In the genomic region with DNA sequence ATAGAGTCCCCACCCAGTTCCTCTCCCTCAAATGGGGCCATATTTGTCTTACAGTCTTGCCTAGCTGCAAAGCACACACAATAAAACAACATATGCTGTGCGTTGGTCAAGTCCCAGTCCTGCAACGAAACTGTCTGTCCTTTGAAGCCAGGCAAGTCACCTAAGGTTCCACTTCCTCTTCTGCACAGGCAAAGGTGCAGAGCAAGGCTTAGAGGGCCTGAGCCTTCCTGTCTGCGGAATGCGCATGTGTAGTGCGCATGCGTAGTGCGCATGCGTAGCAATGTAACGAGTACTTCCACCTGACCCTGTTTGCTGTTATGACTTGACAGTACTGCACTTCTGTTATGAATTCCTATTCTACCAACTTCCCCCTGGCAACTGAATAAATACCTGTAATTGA, we compare ENCODE assay signal across 22 mouse cellular contexts. TPM values are rescaled to one million over a fixed set of nuclear protein-coding genes. Genes with fewer than 3 reads are reported as not detected.
DNase-seq lines count a peak whose midpoint lies in the region; ATAC-seq lines count a peak whose summit lies in the region.
"Had no signal": no experiment of that assay in that cellular context is flagged by ENCODE, and none has a peak within 500 bp of the region (broad histone marks: within the 10 kb centered on the region; RNA-seq: fewer than 3 reads in every experiment).

No protein-coding gene starts in this region.

- no peak overlapping the region for H3K4me3 ChIP-seq in intestine, embryonic 15.5 days (replicated peaks)
- no peak overlapping the region for H3K4me3 ChIP-seq in intestine, embryonic 16.5 days (ENCODE audit: low read length)
- no peak overlapping the region for H3K4me3 ChIP-seq in midbrain, embryonic 14.5 days (replicated peaks; ENCODE audit: low read depth, low read length)
- H3K4me3 ChIP-seq: embryonic facial prominence, embryonic 13.5 days; forebrain, embryonic 12.5 days had no signal

- H3K4me1 ChIP-seq in intestine, embryonic 15.5 days (replicated peaks) = peaks cover 3% of the 10 kb centered on the region; the same call in 1 of the 2 replicates
- H3K4me1 ChIP-seq in intestine, embryonic 16.5 days (ENCODE audit: control insufficient read depth, insufficient read depth, low read length) = peaks cover 4% of the 10 kb centered on the region; the same call in 1 of the 2 replicates
- no peaks in the 10 kb centered on the region for H3K4me1 ChIP-seq in midbrain, embryonic 14.5 days (ENCODE audit: control insufficient read depth, insufficient read depth, low read length)
- H3K4me1 ChIP-seq: forebrain, embryonic 12.5 days had no signal

- no peak for DNase-seq in urinary bladder, postnatal 10 days (ENCODE audit: low spot score)
- DNase-seq in midbrain, embryonic 14.5 days = no peak
- no peak for DNase-seq in yolk sac, embryonic 10.5 days (ENCODE audit: low spot score)
- DNase-seq: adrenal gland, postnatal 10 days; cerebellum, adult 11-12 months; cerebellum, adult 9-10 months; cerebellum, postnatal 25 days; forebrain, postnatal 0 days; gastrocnemius, postnatal 14 days; heart, postnatal 10 days had no signal

- no peak overlapping the region for H3K4me2 ChIP-seq in intestine, embryonic 15.5 days (replicated peaks)
- H3K4me2 ChIP-seq in intestine, embryonic 16.5 days (ENCODE audit: low read depth, low read length) = no peak overlapping the region
- H3K4me2 ChIP-seq in midbrain, embryonic 14.5 days (ENCODE audit: low read length) = no peak overlapping the region
- H3K4me2 ChIP-seq: embryonic facial prominence, embryonic 13.5 days; forebrain, embryonic 12.5 days; hindbrain, embryonic 14.5 days had no signal

- H3K36me3 ChIP-seq in intestine, embryonic 15.5 days = no peaks in the 10 kb centered on the region
- H3K36me3 ChIP-seq in intestine, embryonic 16.5 days (ENCODE audit: control insufficient read depth, insufficient read depth, low read length) = no peaks in the 10 kb centered on the region
- 0 out of 2 replicates have a peak, but pooled peaks cover 3% of the 10 kb centered on the region for H3K36me3 ChIP-seq in midbrain, embryonic 14.5 days (ENCODE audit: control insufficient read depth, insufficient read depth, low read length)
- H3K36me3 ChIP-seq: forebrain, embryonic 12.5 days had no signal

- 93% methylated on average over 9 of the region's 9 CpGs for WGBS in intestine, embryonic 15.5 days
- WGBS in intestine, embryonic 16.5 days = 86% methylated on average over 9 of the region's 9 CpGs
- 93% methylated on average over 9 of the region's 9 CpGs for WGBS in midbrain, embryonic 14.5 days

- H3K27me3 ChIP-seq in intestine, embryonic 15.5 days (replicated peaks) = no peaks in the 10 kb centered on the region
- H3K27me3 ChIP-seq in intestine, embryonic 16.5 days (replicated peaks; ENCODE audit: control insufficient read depth, insufficient read depth, low read length) = no peaks in the 10 kb centered on the region
- no peaks in the 10 kb centered on the region for H3K27me3 ChIP-seq in midbrain, embryonic 14.5 days (ENCODE audit: control insufficient read depth, insufficient read depth, low read length)
- H3K27me3 ChIP-seq: embryonic facial prominence, embryonic 13.5 days; forebrain, embryonic 12.5 days had no signal

- H3K9me3 ChIP-seq in intestine, embryonic 15.5 days = no peaks in the 10 kb centered on the region
- no peaks in the 10 kb centered on the region for H3K9me3 ChIP-seq in intestine, embryonic 16.5 days (ENCODE audit: control insufficient read depth, low read length)
- no peaks in the 10 kb centered on the region for H3K9me3 ChIP-seq in midbrain, embryonic 14.5 days (ENCODE audit: control insufficient read depth, low read length)
- H3K9me3 ChIP-seq: embryonic facial prominence, embryonic 13.5 days; forebrain, embryonic 12.5 days had no signal

- no peak overlapping the region for H3K27ac ChIP-seq in intestine, embryonic 15.5 days
- H3K27ac ChIP-seq in intestine, embryonic 16.5 days (ENCODE audit: low read length) = no peak overlapping the region
- H3K27ac ChIP-seq in midbrain, embryonic 14.5 days (replicated peaks; ENCODE audit: low read depth, low read length) = no peak overlapping the region
- H3K27ac ChIP-seq: embryonic facial prominence, embryonic 13.5 days; forebrain, embryonic 12.5 days; hindbrain, embryonic 14.5 days had no signal

- H3K9ac ChIP-seq in intestine, embryonic 15.5 days = no peak overlapping the region
- H3K9ac ChIP-seq in intestine, embryonic 16.5 days (ENCODE audit: low read depth, low read length) = no peak overlapping the region
- no peak overlapping the region for H3K9ac ChIP-seq in midbrain, embryonic 14.5 days (replicated peaks; ENCODE audit: low read length)
- H3K9ac ChIP-seq: embryonic facial prominence, embryonic 13.5 days; forebrain, embryonic 12.5 days; forebrain, postnatal 0 days; hindbrain, embryonic 14.5 days had no signal

- peak; percentile 31; the same call in 1 of the 2 replicates for ATAC-seq in intestine, embryonic 15.5 days
- ATAC-seq in intestine, embryonic 16.5 days = no peak
- peak; percentile 33; the same call in 1 of the 2 replicates for ATAC-seq in granulocyte monocyte progenitor cell, adult 5-6 weeks (replicated peaks; ENCODE audit: poor library complexity, severe bottlenecking)
- peak; percentile 37; the same call in 1 of the 2 replicates for ATAC-seq in megakaryocyte progenitor cell, adult 5-6 weeks (replicated peaks; ENCODE audit: poor library complexity)
- no peak for ATAC-seq in midbrain, embryonic 14.5 days (ENCODE audit: low FRiP score, low TSS enrichment)
- ATAC-seq: forebrain, postnatal 0 days had no signal

RNA-seq across cellular contexts. Expression of a gene that starts 25.7 kb away (rescaled TPM):
- polyA plus RNA-seq in intestine, embryonic 15.5 days (2015; fragmentation: Nextera tagmentation; extraction: Ambion mirVana) = not detected in 2 replicates
- polyA plus RNA-seq in intestine, embryonic 16.5 days (2015; fragmentation: Nextera tagmentation; extraction: Ambion mirVana) = not detected in 2 replicates
- not detected in 2 replicates for total RNA-seq in granulocyte monocyte progenitor cell, adult 5-6 weeks (2014; fragmentation: Nextera tagmentation)
- not detected in 2 replicates for total RNA-seq in granulocyte monocyte progenitor cell, adult 5-6 weeks (2017)
- not detected in 2 replicates for total RNA-seq in megakaryocyte progenitor cell, adult 5-6 weeks (2015)
- total RNA-seq in megakaryocyte progenitor cell, adult 5-6 weeks (2017) = not detected in 2 replicates
- not detected in 2 replicates for polyA plus RNA-seq in midbrain, embryonic 14.5 days (2014; fragmentation: Nextera tagmentation; extraction: Ambion mirVana)
- total RNA-seq: adrenal gland, postnatal 10 days; ES-E14; forebrain, postnatal 0 days; gastrocnemius, adult 18-20 months; gastrocnemius, postnatal 14 days; heart, postnatal 10 days; hematopoietic stem cell, adult 5-6 weeks had no signal
- polyA plus RNA-seq: embryonic facial prominence, embryonic 13.5 days; forebrain, embryonic 12.5 days; forebrain, postnatal 0 days; gonadal fat pad, adult 2 months; heart, embryonic 14.5 days; hindbrain, embryonic 14.5 days had no signal

RNA-seq across cellular contexts. Expression of a gene that starts 26.1 kb away (rescaled TPM):
- 8.4 and 8.8 TPM in 2 replicates for polyA plus RNA-seq in intestine, embryonic 15.5 days (2015; fragmentation: Nextera tagmentation; extraction: Ambion mirVana)
- 8.0 and 8.3 TPM in 2 replicates for polyA plus RNA-seq in intestine, embryonic 16.5 days (2015; fragmentation: Nextera tagmentation; extraction: Ambion mirVana)
- 11.5 and 15.2 TPM in 2 replicates for total RNA-seq in granulocyte monocyte progenitor cell, adult 5-6 weeks (2014; fragmentation: Nextera tagmentation)
- 9.9 and 13.3 TPM in 2 replicates for total RNA-seq in granulocyte monocyte progenitor cell, adult 5-6 weeks (2017)
- 13.5 and 20.9 TPM in 2 replicates for total RNA-seq in megakaryocyte progenitor cell, adult 5-6 weeks (2015)
- total RNA-seq in megakaryocyte progenitor cell, adult 5-6 weeks (2017) = 9.3 and 14.9 TPM in 2 replicates
- polyA plus RNA-seq in midbrain, embryonic 14.5 days (2014; fragmentation: Nextera tagmentation; extraction: Ambion mirVana) = 4.3 and 6.7 TPM in 2 replicates

RNA-seq across cellular contexts. Expression of a gene that starts 26.2 kb away (rescaled TPM):
- polyA plus RNA-seq in intestine, embryonic 15.5 days (2015; fragmentation: Nextera tagmentation; extraction: Ambion mirVana) = 13.2 and 13.5 TPM in 2 replicates
- polyA plus RNA-seq in intestine, embryonic 16.5 days (2015; fragmentation: Nextera tagmentation; extraction: Ambion mirVana) = 10.2 and 10.7 TPM in 2 replicates
- 30.6 and 31.5 TPM in 2 replicates for total RNA-seq in granulocyte monocyte progenitor cell, adult 5-6 weeks (2014; fragmentation: Nextera tagmentation)
- total RNA-seq in granulocyte monocyte progenitor cell, adult 5-6 weeks (2017) = 37.2 and 54.6 TPM in 2 replicates
- 33.9 and 45.3 TPM in 2 replicates for total RNA-seq in megakaryocyte progenitor cell, adult 5-6 weeks (2015)
- total RNA-seq in megakaryocyte progenitor cell, adult 5-6 weeks (2017) = 43.3 and 43.9 TPM in 2 replicates
- polyA plus RNA-seq in midbrain, embryonic 14.5 days (2014; fragmentation: Nextera tagmentation; extraction: Ambion mirVana) = 9.1 and 9.8 TPM in 2 replicates

RNA-seq across cellular contexts. Expression of a gene that starts 45.3 kb away (rescaled TPM):
- polyA plus RNA-seq in intestine, embryonic 15.5 days (2015; fragmentation: Nextera tagmentation; extraction: Ambion mirVana) = 0.13 and 0.14 TPM in 2 replicates
- 0.10 and 0.26 TPM in 2 replicates for polyA plus RNA-seq in intestine, embryonic 16.5 days (2015; fragmentation: Nextera tagmentation; extraction: Ambion mirVana)
- total RNA-seq in granulocyte monocyte progenitor cell, adult 5-6 weeks (2014; fragmentation: Nextera tagmentation) = not detected in 2 replicates
- total RNA-seq in granulocyte monocyte progenitor cell, adult 5-6 weeks (2017) = 0.04 TPM in 1 of 2 replicates, not detected in the other
- 0.17 TPM in 1 of 2 replicates, not detected in the other for total RNA-seq in megakaryocyte progenitor cell, adult 5-6 weeks (2015)
- 0.04 and 0.14 TPM in 2 replicates for total RNA-seq in megakaryocyte progenitor cell, adult 5-6 weeks (2017)
- not detected in 2 replicates for polyA plus RNA-seq in midbrain, embryonic 14.5 days (2014; fragmentation: Nextera tagmentation; extraction: Ambion mirVana)
- total RNA-seq: forebrain, postnatal 0 days had no signal
- polyA plus RNA-seq: forebrain, embryonic 12.5 days; forebrain, postnatal 0 days; hindbrain, embryonic 14.5 days had no signal

Comparison
In these comparisons a context has a peak if more than half of its experiments do, and no peak if none do; other contexts are left out.
1. ATAC-seq: peak in intestine, embryonic 15.5 days (single experiment), granulocyte monocyte progenitor cell, adult 5-6 weeks (single experiment) and megakaryocyte progenitor cell, adult 5-6 weeks (single experiment); none in intestine, embryonic 16.5 days (single experiment) and midbrain, embryonic 14.5 days (single experiment).